Mouse (Mus musculus) kidney, adult 2 months (tissue): ENCODE results near the gene Mex3a. TPM values are rescaled to one million over a fixed set of nuclear protein-coding genes. Genes with fewer than 3 reads are reported as not detected.

Experiments
- DNase-seq: peaks from one replicate; pipeline ENCODE4 v3.0.0; 2021
- H3K27ac ChIP-seq: fragments of 200-500 bp; 2 replicates; pipeline ENCODE4 v1.5.1; 2012; ENCODE audit warnings: low read depth, low read length, control low read depth, inconsistent platforms; ENCODE audit not compliant: insufficient read depth
- H3K27me3 ChIP-seq: fragments of 200-500 bp; replicated peaks from 2 replicates; pipeline ENCODE4 v1.6.1; 2012; ENCODE audit warnings: mild to moderate bottlenecking, moderate library complexity, low read length, inconsistent platforms; ENCODE audit not compliant: control insufficient read depth, insufficient read depth
- H3K36me3 ChIP-seq: fragments of 200-500 bp; 2 replicates; pipeline ENCODE4 v1.6.1; 2012; ENCODE audit warnings: mild to moderate bottlenecking, moderate library complexity, low read length, inconsistent platforms; ENCODE audit not compliant: control insufficient read depth, insufficient read depth
- H3K4me1 ChIP-seq: fragments of 200-500 bp; 2 replicates; pipeline ENCODE4 v1.6.1; 2011; ENCODE audit warnings: low read length; ENCODE audit not compliant: control insufficient read depth, insufficient read depth
- H3K4me3 ChIP-seq: fragments of 200-500 bp; 2 replicates; pipeline ENCODE4 v1.5.1; 2011; ENCODE audit warnings: mild to moderate bottlenecking, low read depth, low read length, control low read depth; ENCODE audit not compliant: insufficient read depth
- CTCF ChIP-seq: fragments of 200-500 bp; conservative IDR thresholded peaks from 2 replicates; pipeline ENCODE4 v1.5.1; 2011; ENCODE audit warnings: low read depth, mild to moderate bottlenecking, control low read depth, low read length, moderate library complexity, mixed read lengths; ENCODE audit not compliant: insufficient read depth, insufficient read length
- POLR2A ChIP-seq: fragments of 200-500 bp; IDR thresholded peaks from one replicate; pipeline ENCODE4 v1.6.1; 2011; ENCODE audit warnings: low read depth, low read length, control low read depth
- WGBS: fragments of 180-500 bp; shearing (Covaris S2); methylation state at CpG from one replicate; pipeline ENCODE4 v1.1.7; 2018; 5-methylcytosine and 5-hydroxymethylcytosine counted together
- polyA plus RNA-seq: library from polyadenylated mRNA; depleted of rRNA; stranded (reverse); fragments of >200 nt; gene quantifications from 2 replicates; pipeline ENCODE4 v1.2.3, GENCODE M21; 2012

Mex3a gene
- polyA plus RNA-seq, 1 experiment, result 0.63 TPM

DNA sequence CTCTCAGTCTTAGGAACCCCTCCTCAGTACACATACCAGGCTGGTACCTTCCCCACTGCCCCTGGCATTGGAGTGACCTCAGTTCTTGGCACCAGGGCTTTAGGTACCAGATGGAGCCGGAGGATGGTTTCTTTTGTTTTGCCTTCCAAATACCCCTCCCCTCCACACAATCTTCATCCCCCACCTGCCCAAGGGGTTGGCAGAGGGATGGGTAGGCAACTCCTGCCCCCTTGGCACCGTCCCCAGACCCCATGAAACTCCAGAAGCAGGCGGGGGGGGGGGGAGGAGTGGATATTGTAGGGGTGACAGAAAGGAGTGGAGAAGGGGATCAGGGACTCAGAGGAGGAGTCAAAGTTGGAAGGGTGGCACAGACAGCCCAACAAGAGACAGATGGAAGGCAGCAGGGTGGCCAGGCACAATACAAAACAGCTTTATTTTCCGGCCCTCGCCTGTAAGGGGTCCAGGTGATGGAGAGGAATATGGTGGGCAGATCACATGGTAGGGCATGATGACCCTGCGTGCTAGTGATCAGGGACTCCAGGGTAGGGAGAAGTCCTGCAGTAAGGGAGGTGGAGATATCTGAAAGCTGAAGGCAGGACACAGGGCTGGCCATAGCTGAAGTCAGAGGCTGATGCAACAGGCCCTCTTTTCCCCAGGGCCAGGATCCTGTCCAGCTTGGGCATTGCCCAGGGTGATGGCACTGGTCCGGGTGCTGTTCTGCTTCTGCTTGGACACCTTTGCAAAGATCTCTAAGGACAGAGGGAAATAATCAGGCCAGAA is 9.6 kb downstream of the Mex3a start:
- H3K4me3 ChIP-seq, result no peak overlapping the region
- no peak for TF ChIP-seq POLR2A
- no peak for TF ChIP-seq CTCF
- H3K27ac ChIP-seq, result no peak overlapping the region
- 76% methylated on average over 7 of the region's 7 CpGs for WGBS
- no peak for DNase-seq
- no peaks in the 10 kb centered on the region for H3K27me3 ChIP-seq
- H3K36me3 ChIP-seq, result no peaks in the 10 kb centered on the region
- H3K4me1 ChIP-seq, result no peaks in the 10 kb centered on the region; the same call in 1 of the 2 replicates

DNA sequence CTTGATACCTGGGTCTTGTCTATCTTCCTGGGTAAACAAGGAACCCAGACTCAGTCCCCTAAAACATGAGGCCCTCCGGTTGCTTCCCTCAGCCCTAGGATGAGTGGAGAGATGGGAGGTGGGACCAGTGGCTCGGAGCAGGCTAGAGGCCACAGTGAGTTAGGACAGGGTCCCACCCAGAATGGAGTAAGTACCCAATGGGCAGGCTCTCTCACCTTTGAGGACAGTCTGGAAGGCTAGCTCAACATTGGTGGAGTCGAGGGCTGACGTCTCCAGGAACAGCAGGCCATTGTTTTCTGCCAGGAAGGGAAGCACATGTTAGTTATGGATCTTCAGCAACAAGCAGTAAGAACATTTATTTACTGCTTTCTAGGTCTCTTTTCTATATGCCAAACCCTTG is 10.3 kb downstream of the Mex3a start:
- Histone ChIP-seq H3K27ac (no peak overlapping the region), H3K27me3 (no peaks in the 10 kb centered on the region), H3K4me3 (no peak overlapping the region), H3K36me3 (no peaks in the 10 kb centered on the region), H3K4me1 (no peaks in the 10 kb centered on the region)
- no peak for TF ChIP-seq POLR2A
- no peak for TF ChIP-seq CTCF
- 77% methylated on average over 4 of the region's 4 CpGs for WGBS
- no peak for DNase-seq

DNA sequence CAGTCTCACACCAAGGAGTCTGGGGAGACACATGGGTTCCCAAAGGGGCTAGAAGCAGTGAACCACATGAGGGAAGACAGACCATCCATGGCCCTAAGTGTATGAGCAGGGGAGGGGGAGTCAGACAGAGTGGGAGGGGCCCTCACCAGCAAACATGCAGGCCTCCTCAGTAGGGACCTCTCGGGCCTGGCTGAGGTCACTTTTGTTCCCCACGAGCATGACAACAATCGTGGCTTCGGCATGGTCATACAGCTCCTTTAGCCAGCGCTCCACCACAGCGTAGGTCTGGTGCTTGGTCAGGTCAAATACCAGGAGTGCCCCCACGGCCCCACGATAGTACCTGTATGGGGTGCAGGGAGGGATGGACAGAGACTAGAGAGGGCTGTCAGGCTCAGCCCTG is 11.0 kb downstream of the Mex3a start:
- 88% methylated on average over 8 of the region's 8 CpGs for WGBS

DNA sequence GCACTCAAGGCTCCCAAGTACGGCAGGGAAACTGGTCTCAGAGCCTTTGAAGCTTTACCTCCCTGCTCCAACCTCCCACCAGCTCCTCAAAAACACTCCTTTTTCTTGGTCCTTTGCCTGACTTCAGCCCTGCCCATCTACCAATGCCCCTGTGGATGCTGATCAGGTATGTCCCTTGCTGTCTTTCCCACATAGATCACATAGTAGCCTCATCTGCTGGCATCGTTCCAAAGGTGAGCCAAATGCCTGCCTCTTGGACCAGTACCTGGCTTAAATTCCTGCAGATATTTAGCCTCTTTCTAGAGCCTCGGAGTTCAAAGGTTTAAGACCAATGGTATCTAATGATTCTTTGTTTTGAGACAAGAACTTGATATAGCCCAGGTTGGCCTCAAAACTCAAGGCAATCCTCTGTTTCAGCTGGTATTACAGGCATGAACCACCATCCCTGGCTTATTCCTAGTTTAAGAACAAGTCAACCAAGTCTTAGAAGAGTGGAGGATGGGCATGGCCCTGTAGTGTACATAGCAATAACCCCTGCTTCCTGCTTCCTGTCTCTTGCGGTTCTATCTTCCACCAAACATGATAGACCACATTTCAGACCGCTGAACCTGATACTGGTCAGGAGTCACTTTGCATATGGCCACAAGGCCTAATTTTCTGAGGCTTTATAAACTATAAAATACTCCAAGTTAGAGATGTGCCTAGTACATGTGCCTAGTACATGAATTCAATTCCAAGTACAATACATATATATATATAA is 11.6 kb downstream of the Mex3a start:
- Histone ChIP-seq H3K27ac (no peak overlapping the region), H3K4me1 (no peaks in the 10 kb centered on the region), H3K36me3 (no peaks in the 10 kb centered on the region), H3K4me3 (no peak overlapping the region), H3K27me3 (no peaks in the 10 kb centered on the region)
- no peak for DNase-seq
- WGBS, result 65% methylated on average over 5 of the region's 5 CpGs
- TF ChIP-seq POLR2A (no peak), CTCF (no peak)

More for the DNA sequence above, 11.0 kb downstream of the Mex3a start:
- TF ChIP-seq POLR2A, result no peak
- TF ChIP-seq CTCF, result no peak
- H3K4me1 ChIP-seq, result no peaks in the 10 kb centered on the region
- H3K36me3 ChIP-seq, result no peaks in the 10 kb centered on the region
- DNase-seq, result no peak
- H3K27ac ChIP-seq, result no peak overlapping the region
- H3K27me3 ChIP-seq, result no peaks in the 10 kb centered on the region
- H3K4me3 ChIP-seq, result no peak overlapping the region

DNA sequence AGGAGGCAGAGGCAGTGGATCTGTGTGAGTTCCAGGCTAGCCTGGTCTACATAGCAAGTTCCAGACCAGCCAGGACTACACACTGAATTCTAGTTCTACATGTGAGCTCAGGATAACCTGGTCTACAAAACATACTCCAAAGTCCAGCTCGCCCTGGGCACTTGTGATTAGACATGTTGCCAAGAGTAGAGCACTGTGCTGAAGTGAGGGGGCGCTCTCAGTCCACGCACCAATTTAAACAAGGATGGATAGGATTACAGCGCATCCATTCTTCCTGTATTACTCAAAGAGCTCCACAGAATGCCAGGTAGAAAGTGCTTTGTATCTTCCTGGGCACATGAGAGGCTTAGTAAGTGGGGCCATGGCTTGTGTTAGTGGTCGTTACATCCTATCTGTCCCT is 12.3 kb downstream of the Mex3a start:
- no peak overlapping the region for H3K4me3 ChIP-seq
- no peaks in the 10 kb centered on the region for H3K27me3 ChIP-seq
- no peaks in the 10 kb centered on the region for H3K4me1 ChIP-seq
- H3K27ac ChIP-seq, result no peak overlapping the region
- no peaks in the 10 kb centered on the region for H3K36me3 ChIP-seq
- DNase-seq, result peak; percentile 45
- 47% methylated on average over 5 of the region's 5 CpGs for WGBS
- TF ChIP-seq POLR2A, result no peak
- peak; percentile 71 for TF ChIP-seq CTCF

DNA sequence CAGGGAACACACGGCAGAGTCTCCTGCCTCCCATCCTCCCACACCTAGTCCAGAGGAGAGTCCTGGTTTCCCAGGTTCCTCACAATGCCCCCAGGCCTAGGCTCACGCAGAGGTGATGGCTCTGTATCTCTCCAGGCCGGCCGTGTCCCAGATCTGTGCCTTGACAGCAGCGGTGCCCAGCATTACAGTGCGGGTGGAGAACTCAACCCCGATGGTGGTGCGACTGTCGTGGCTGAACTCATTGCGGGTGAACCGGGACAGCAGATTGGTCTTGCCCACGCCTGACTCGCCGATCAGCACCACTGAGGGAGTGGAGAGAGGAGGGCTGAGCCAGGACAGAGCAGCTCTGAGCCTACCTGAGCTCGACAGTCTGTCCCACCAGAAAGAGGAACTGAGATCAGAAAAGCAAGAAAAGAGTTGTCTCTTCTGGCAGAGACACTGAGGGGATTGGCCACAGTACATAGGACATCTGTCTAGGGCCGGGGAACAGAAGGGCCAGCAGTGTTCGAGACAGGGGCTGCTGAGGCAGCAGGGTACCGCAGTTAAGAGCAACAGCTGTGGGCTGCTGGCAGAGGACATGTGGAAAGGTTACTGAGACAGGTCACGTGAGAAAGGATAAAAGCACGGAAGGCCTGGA is 12.9 kb downstream of the Mex3a start:
- 67% methylated on average over 20 of the region's 20 CpGs for WGBS
- no peak overlapping the region for H3K4me3 ChIP-seq
- no peaks in the 10 kb centered on the region for H3K4me1 ChIP-seq
- TF ChIP-seq CTCF (no peak), POLR2A (no peak)
- no peak for DNase-seq
- no peaks in the 10 kb centered on the region for H3K36me3 ChIP-seq
- no peak overlapping the region for H3K27ac ChIP-seq
- H3K27me3 ChIP-seq, result no peaks in the 10 kb centered on the region

DNA sequence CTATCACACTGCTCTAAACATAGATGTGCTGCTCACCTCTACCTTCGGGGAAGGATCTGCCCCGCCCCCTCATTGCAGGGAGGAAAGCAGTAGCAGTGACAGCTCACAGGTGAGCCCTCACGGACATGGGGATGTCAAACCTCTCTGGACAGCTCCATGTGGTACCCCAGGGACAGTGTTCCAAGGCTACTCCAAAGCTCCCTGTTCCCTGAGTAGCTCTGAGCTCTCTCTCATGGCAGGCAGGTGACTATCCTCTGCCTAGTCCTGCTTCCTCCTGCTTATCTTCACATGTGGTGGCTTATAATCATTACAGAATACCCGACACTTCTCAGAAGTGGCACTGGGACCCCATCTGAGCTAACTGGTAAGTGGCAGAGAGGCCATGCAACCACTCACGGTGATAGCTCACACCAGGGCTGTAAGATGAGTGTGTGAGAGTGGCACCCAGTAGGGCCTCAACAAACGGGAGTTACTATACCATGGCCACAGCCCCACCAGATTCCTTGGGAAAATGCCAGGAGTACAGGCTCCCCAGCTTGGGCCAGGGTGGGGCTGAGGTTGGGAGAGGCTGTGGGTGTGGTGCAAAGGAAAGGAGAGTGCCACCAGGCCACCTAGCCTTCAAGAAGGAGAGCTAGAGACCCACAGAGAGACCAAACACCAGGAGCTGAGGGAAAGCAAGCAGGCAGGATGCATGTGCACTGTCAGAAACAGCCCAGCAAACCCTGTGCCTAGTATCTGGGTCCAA is 14.7 kb downstream of the Mex3a start:
- Histone ChIP-seq H3K27ac (no peak overlapping the region), H3K4me1 (peaks cover 10% of the 10 kb centered on the region; the same call in 1 of the 2 replicates), H3K36me3 (no peaks in the 10 kb centered on the region), H3K4me3 (no peak overlapping the region), H3K27me3 (no peaks in the 10 kb centered on the region)
- 73% methylated on average over 6 of the region's 6 CpGs for WGBS
- TF ChIP-seq POLR2A (no peak), CTCF (no peak)
- no peak for DNase-seq
